Mouse (Mus musculus) midbrain, embryonic 13.5 days (tissue): ENCODE data around the gene Atp6v1f. TPM values are rescaled to one million over a fixed set of nuclear protein-coding genes. Genes with fewer than 3 reads are reported as not detected.
A peak's percentile ranks its signal among the peaks of the same experiment; 100 is the strongest.

Experiments used
- ATAC-seq: fragments of 200-750 bp; cut with Nextera tagmentation; 2 replicates; pipeline ENCODE4 v1.8.0; 2017; ENCODE audit warnings: mild to moderate bottlenecking, moderate TSS enrichment, moderate library complexity
- H3K27ac ChIP-seq: fragments of 300-500 bp; sonication (generic); 2 replicates; pipeline ENCODE4 v1.5.1; 2015; ENCODE audit warnings: inconsistent platforms, mild to moderate bottlenecking, moderate library complexity
- H3K27me3 ChIP-seq: fragments of 300-500 bp; sonication (generic); 2 replicates; pipeline ENCODE4 v1.6.1; 2015; ENCODE audit warnings: mild to moderate bottlenecking, inconsistent platforms
- H3K36me3 ChIP-seq: fragments of 300-500 bp; sonication (generic); 2 replicates; pipeline ENCODE4 v1.6.1; 2015; ENCODE audit warnings: mild to moderate bottlenecking, inconsistent platforms
- H3K4me1 ChIP-seq: fragments of 300-500 bp; sonication (generic); replicated peaks from 2 replicates; pipeline ENCODE4 v1.6.1; 2015; ENCODE audit warnings: inconsistent platforms
- H3K4me2 ChIP-seq: fragments of 300-500 bp; sonication (generic); replicated peaks from 2 replicates; pipeline ENCODE4 v1.6.1; 2015; ENCODE audit warnings: moderate library complexity, mild to moderate bottlenecking, inconsistent platforms
- H3K4me3 ChIP-seq: fragments of 300-500 bp; sonication (generic); replicated peaks from 2 replicates; pipeline ENCODE4 v1.5.1; 2015; ENCODE audit warnings: mild to moderate bottlenecking, inconsistent platforms
- H3K9ac ChIP-seq: fragments of 300-500 bp; sonication (generic); replicated peaks from 2 replicates; pipeline ENCODE4 v1.6.1; 2015; ENCODE audit warnings: mild to moderate bottlenecking, inconsistent platforms
- H3K9me3 ChIP-seq: fragments of 300-500 bp; sonication (generic); 2 replicates; pipeline ENCODE4 v1.6.1; 2016; ENCODE audit warnings: mild to moderate bottlenecking, inconsistent platforms
- WGBS: fragments of 180-500 bp; shearing (Covaris S2); methylation state at CpG from one replicate; pipeline ENCODE4 v1.1.7; 2015; 5-methylcytosine and 5-hydroxymethylcytosine counted together
- polyA plus RNA-seq: library from polyadenylated mRNA; unstranded; fragments of >200 nt; fragmentation: Nextera tagmentation; extraction: Ambion mirVana; gene quantifications from 2 replicates; pipeline ENCODE4 v1.2.1, GENCODE M21; 2015

The Atp6v1f gene
- 309 and 328 TPM in 2 replicates for polyA plus RNA-seq

DNA sequence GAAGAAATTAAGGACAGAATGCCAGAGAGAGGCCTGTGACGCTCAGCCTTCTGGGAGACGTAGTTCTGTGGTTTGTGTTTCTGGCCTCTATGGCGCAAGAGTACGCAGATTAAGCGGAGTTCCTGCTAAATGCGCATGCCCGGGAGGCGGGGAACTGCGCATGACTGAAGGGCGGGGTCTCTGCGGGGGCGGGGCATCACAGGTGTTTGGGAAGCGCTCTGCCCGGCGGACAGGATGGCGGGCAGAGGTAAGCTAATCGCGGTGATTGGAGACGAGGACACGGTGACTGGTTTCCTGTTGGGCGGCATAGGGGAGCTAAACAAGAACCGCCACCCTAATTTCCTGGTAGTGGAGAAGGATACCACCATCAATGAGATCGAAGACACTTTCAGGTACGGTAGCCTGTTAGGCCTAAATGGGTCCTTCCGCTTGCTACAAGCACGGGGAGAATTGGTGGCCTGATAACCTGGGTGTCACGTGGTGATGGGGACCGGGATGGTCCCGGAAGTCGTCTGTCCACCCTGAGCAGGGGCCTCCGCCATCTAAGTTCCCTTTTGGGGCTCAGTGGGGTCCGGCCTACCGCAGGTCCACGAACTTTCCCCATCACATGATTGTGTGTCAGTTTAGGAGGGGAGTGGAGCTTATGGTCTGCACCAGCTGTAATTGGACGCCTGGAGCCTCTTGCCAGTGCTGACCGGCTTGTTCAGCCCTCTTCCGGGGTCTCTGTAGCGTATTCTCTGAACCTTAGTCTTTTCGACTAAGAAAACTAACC, at the start of gene Atp6v1f:
TSS of gene Atp6v1f (plus strand) at position 136 of the 772 bp plus-strand sequence.
- peak within 1 kb of the TSS; percentile 74 for H3K4me2 ChIP-seq
- H3K4me3 ChIP-seq = peak within 1 kb of the TSS; percentile 72
- ATAC-seq = peak; percentile 96
- H3K27me3 ChIP-seq = no peaks in the 10 kb centered on the region
- peaks cover 12% of the 10 kb centered on the region for H3K4me1 ChIP-seq
- H3K9me3 ChIP-seq = no peaks in the 10 kb centered on the region
- WGBS = under 1% methylated on average over 39 of the region's 39 CpGs
- H3K36me3 ChIP-seq = peaks cover 24% of the 10 kb centered on the region
- peak within 1 kb of the TSS; percentile 65; the same call in 1 of the 2 replicates for H3K27ac ChIP-seq
- peak within 1 kb of the TSS; percentile 80 for H3K9ac ChIP-seq

DNA sequence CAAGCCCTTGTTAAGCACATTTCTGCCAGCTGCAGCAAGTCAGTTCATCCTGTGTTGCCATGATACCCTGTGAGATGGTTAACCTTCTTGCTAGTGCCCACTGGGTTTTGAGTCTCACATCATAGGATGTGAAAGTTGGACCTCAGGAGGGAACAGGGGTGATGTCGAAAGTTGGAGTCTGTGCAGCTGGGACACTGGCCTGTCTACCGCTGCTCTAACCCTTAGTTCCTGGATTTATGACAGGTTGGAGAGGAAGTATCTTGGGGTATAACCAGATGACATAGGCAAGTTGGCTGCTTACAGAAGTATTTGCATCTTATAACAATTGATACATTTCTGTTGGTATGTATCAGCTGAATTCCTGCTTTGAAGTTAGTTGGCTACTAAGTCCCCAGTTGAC, 46.9 kb upstream of the Atp6v1f start:
- Histone ChIP-seq H3K4me2 (no peak overlapping the region), H3K4me1 (no peaks in the 10 kb centered on the region), H3K9ac (no peak overlapping the region), H3K27ac (no peak overlapping the region), H3K9me3 (no peaks in the 10 kb centered on the region), H3K36me3 (peaks cover 27% of the 10 kb centered on the region), H3K4me3 (no peak overlapping the region), H3K27me3 (no peaks in the 10 kb centered on the region)
- 95% methylated on average over 2 of the region's 2 CpGs for WGBS
- no peak for ATAC-seq

GRCm38 (mm10) chr6:29425118-29425517, 42.4 kb upstream of the Atp6v1f start:
- Histone ChIP-seq H3K27ac (no peak overlapping the region), H3K36me3 (peaks cover 6% of the 10 kb centered on the region; the same call in 1 of the 2 replicates), H3K27me3 (no peaks in the 10 kb centered on the region; the same call in 1 of the 2 replicates), H3K4me1 (no peaks in the 10 kb centered on the region), H3K9ac (no peak overlapping the region), H3K4me2 (no peak overlapping the region), H3K4me3 (no peak overlapping the region), H3K9me3 (no peaks in the 10 kb centered on the region)
- WGBS = 74% methylated on average over 8 of the region's 8 CpGs
- ATAC-seq = no peak

DNA sequence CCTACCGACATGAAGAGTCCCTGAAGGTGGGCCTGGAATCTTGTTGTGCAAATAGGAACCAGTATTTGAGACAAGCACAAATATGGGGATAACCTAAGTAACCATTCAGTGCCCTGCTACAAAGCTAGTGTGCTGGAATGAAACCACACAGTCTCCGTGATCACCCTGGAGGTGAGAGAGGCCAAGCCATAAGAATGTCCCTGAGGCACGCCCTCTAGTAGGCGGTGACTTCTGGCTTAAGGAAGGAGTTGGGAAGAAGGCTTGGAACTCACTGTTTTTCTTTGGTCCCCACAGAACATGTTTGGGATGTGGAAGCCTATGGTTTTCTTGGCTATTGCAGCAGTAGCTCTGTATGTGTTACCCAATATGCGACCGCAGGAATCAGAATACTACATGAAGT, 41.2 kb upstream of the Atp6v1f start:
- H3K9me3 ChIP-seq = no peaks in the 10 kb centered on the region
- H3K27me3 ChIP-seq = peaks cover 10% of the 10 kb centered on the region
- no peak overlapping the region for H3K4me2 ChIP-seq
- 78% methylated on average over 6 of the region's 6 CpGs for WGBS
- H3K4me1 ChIP-seq = no peaks in the 10 kb centered on the region; the same call in 1 of the 2 replicates
- ATAC-seq = no peak
- H3K36me3 ChIP-seq = peaks cover 3% of the 10 kb centered on the region; the same call in 1 of the 2 replicates
- H3K9ac ChIP-seq = no peak overlapping the region
- no peak overlapping the region for H3K4me3 ChIP-seq
- H3K27ac ChIP-seq = no peak overlapping the region

DNA sequence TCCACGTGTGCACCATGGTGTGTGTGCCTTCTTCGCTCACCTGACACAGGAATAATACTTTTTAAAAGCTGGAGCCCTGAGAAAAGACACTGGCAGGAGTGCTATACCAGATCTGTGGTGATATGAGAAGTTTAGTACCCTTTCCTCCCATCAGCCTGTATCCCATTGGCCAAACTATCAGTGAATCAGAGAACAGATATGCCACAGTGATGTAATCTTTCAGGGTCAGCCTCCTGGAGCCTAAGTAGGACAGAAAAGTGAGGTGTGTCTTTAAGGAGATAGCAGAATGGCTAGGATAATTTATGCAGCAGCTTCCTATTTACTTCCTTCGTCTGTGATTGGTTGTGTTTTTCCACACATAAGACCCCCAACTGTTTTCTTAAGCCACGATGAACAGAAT, 39.3 kb upstream of the Atp6v1f start:
- no peak for ATAC-seq
- WGBS = 57% methylated on average over 4 of the region's 4 CpGs
- no peaks in the 10 kb centered on the region for H3K36me3 ChIP-seq
- H3K27me3 ChIP-seq = peaks cover 28% of the 10 kb centered on the region
- no peak overlapping the region for H3K4me3 ChIP-seq
- peaks cover 12% of the 10 kb centered on the region for H3K4me1 ChIP-seq
- no peak overlapping the region for H3K27ac ChIP-seq
- H3K9ac ChIP-seq = no peak overlapping the region
- no peak overlapping the region for H3K4me2 ChIP-seq
- H3K9me3 ChIP-seq = no peaks in the 10 kb centered on the region

DNA sequence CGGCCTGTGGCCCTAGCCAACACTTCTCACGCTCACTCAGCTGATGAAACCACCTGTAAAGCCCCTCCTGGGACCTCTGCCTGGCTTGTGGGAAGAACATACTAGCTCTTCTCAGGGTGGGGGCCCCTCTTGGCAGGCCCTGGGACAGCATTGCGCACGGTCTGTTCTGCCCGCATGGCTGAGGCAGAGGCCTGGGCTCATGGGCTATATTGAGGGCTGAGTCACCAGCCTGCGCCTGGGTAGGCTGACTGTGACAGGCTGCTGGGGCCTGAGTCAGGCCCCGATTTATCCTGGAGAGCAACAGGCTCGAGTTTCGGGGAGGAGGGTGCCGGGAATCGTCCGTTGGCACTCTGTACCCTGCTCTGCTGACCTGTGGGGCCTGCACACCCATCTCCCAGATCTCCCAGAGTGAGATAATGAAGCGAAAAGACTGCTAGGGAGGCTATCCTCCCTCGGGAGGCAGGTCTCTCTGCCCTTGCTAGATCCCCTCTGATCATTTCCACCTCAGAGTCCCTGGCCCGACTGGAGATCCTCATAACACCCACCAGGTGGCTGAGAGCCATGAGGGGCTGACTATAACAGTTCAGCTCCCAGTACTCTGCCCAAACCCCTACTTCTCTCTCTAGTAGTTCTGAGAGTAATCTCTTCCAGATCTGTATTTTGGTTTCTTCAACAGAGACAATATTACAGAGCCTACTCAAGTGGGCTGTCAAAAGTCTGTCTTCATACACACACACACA, 36.7 kb upstream of the Atp6v1f start:
- Histone ChIP-seq H3K4me2 (no peak overlapping the region), H3K36me3 (no peaks in the 10 kb centered on the region), H3K4me3 (no peak overlapping the region), H3K9me3 (no peaks in the 10 kb centered on the region), H3K27ac (no peak overlapping the region), H3K4me1 (peaks cover 39% of the 10 kb centered on the region), H3K27me3 (peaks cover 53% of the 10 kb centered on the region), H3K9ac (no peak overlapping the region)
- no peak for ATAC-seq
- 55% methylated on average over 15 of the region's 15 CpGs for WGBS

GRCm38 (mm10) chr6:29431473-29431872, 36.0 kb upstream of the Atp6v1f start:
- Histone ChIP-seq H3K4me2 (no peak overlapping the region), H3K9me3 (no peaks in the 10 kb centered on the region), H3K27me3 (peaks cover 53% of the 10 kb centered on the region), H3K4me3 (no peak overlapping the region), H3K27ac (no peak overlapping the region), H3K36me3 (no peaks in the 10 kb centered on the region), H3K9ac (no peak overlapping the region), H3K4me1 (peaks cover 45% of the 10 kb centered on the region)
- ATAC-seq = no peak
- WGBS = 25% methylated on average over 5 of the region's 5 CpGs

DNA sequence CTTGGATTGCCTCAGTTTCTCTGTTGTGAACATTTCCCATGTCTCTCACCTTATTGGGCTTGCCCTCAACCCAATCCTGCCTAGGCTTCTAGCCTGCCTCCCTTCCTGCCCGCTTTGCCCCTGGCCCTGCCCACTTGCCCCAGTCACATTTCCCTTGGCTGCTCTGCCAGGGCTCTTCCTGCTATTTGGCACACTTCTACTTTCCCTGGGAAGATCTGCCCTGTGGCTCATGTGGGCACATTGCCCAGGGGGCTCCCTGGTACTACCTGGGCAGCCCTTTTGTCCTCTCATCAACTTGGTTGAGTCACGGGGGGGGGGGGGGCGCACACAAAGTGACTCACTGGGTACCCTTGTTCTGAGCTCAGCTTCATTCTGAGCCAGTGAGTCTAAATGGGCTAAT, 35.4 kb upstream of the Atp6v1f start:
- H3K4me3 ChIP-seq = no peak overlapping the region
- H3K9ac ChIP-seq = no peak overlapping the region
- no peak overlapping the region for H3K4me2 ChIP-seq
- H3K4me1 ChIP-seq = peaks cover 48% of the 10 kb centered on the region
- H3K9me3 ChIP-seq = no peaks in the 10 kb centered on the region
- no peak for ATAC-seq
- no peaks in the 10 kb centered on the region for H3K36me3 ChIP-seq
- H3K27me3 ChIP-seq = peaks cover 53% of the 10 kb centered on the region
- H3K27ac ChIP-seq = no peak overlapping the region
- WGBS = 29% methylated on average over 3 of the region's 3 CpGs

GRCm38 (mm10) chr6:29432676-29433037, 34.9 kb upstream of the Atp6v1f start:
- H3K36me3 ChIP-seq = no peaks in the 10 kb centered on the region
- ATAC-seq = no peak
- H3K4me1 ChIP-seq = peaks cover 48% of the 10 kb centered on the region
- H3K27me3 ChIP-seq = peaks cover 53% of the 10 kb centered on the region
- no peaks in the 10 kb centered on the region for H3K9me3 ChIP-seq
- peak overlapping the region; percentile 42 for H3K4me3 ChIP-seq
- peak overlapping the region; percentile 57 for H3K9ac ChIP-seq
- peak overlapping the region; percentile 76 for H3K4me2 ChIP-seq
- H3K27ac ChIP-seq = no peak overlapping the region

- no peak for ATAC-seq
- WGBS = under 1% methylated on average over 56 of the region's 77 CpGs
- Histone ChIP-seq H3K27ac (no peak within 1 kb of the TSS), H3K9me3 (no peaks in the 10 kb centered on the region), H3K36me3 (no peaks in the 10 kb centered on the region), H3K4me1 (peaks cover 48% of the 10 kb centered on the region), H3K9ac (peak within 1 kb of the TSS; percentile 57), H3K4me2 (peak within 1 kb of the TSS; percentile 76), H3K4me3 (peak within 1 kb of the TSS; percentile 42), H3K27me3 (peaks cover 53% of the 10 kb centered on the region)
Measured at GRCm38 (mm10) chr6:29433038-29433803, 34.3 kb upstream of the Atp6v1f start, which contains the start of gene Flnc. Gene Flnc, plus strand, starts transcription at chr6:29433256.

- Histone ChIP-seq H3K27ac (no peak overlapping the region), H3K36me3 (no peaks in the 10 kb centered on the region), H3K9me3 (no peaks in the 10 kb centered on the region), H3K27me3 (peaks cover 53% of the 10 kb centered on the region), H3K4me3 (peak overlapping the region; percentile 42), H3K4me2 (peak overlapping the region; percentile 76), H3K4me1 (peaks cover 48% of the 10 kb centered on the region), H3K9ac (peak overlapping the region; percentile 57; the same call in 1 of the 2 replicates)
- ATAC-seq = no peak
- 5% methylated on average over 27 of the region's 27 CpGs for WGBS
Measured at GRCm38 (mm10) chr6:29433804-29434795, 33.4 kb upstream of the Atp6v1f start.
